Mouse (Mus musculus) G1E (cell line): ENCODE data around the gene Dnajc27. TPM values are rescaled to one million over a fixed set of nuclear protein-coding genes. Genes with fewer than 3 reads are reported as not detected.

Source experiments
- ATAC-seq: 2 replicates; pipeline ENCODE4 v1.8.0; 2016; ENCODE audit warnings: mild to moderate bottlenecking; ENCODE audit not compliant: insufficient number of reproducible peaks, poor library complexity, low FRiP score, severe bottlenecking; ENCODE audit errors: extremely low read depth
- DNase-seq: peaks from one replicate; pipeline ENCODE4 v3.0.0; 2012; ENCODE audit warnings: low spot score
- H3K27me3 ChIP-seq: 2 replicates; pipeline ENCODE4 v1.6.1; 2012; ENCODE audit warnings: mild to moderate bottlenecking, low read length, inconsistent platforms; ENCODE audit not compliant: insufficient read depth
- H3K36me3 ChIP-seq: replicated peaks from 2 replicates; pipeline ENCODE3; 2012; ENCODE audit warnings: mild to moderate bottlenecking, inconsistent platforms
- H3K4me1 ChIP-seq: 2 replicates; pipeline ENCODE4 v1.6.1; 2012; ENCODE audit warnings: low read depth, low read length, inconsistent platforms, mixed read lengths; ENCODE audit not compliant: insufficient read depth
- H3K4me3 ChIP-seq: 2 replicates; pipeline ENCODE4 v1.5.1; 2012; ENCODE audit warnings: low read depth, mild to moderate bottlenecking, inconsistent platforms, low read length, moderate library complexity, mixed read lengths
- H3K9me3 ChIP-seq: replicated peaks from 2 replicates; pipeline ENCODE4 v1.6.1; 2012; ENCODE audit warnings: inconsistent platforms
- CTCF ChIP-seq: IDR thresholded peaks from 2 replicates; pipeline ENCODE4 v1.5.1; 2012; ENCODE audit warnings: low read depth, low read length, inconsistent platforms, mixed read lengths
- GATA1 ChIP-seq: IDR thresholded peaks from 2 replicates; pipeline ENCODE4 v1.6.1; 2012; ENCODE audit warnings: borderline replicate concordance, low read length, inconsistent platforms, mixed read lengths
- GATA2 ChIP-seq: IDR thresholded peaks from 2 replicates; pipeline ENCODE4 v1.6.1; 2012; ENCODE audit warnings: low read depth, low read length, inconsistent platforms, borderline replicate concordance
- POLR2AphosphoS5 ChIP-seq: IDR thresholded peaks from 2 replicates; pipeline ENCODE4 v1.6.1; 2012; ENCODE audit warnings: low read depth, low read length, inconsistent platforms; ENCODE audit not compliant: insufficient replicate concordance
- TAL1 ChIP-seq: conservative IDR thresholded peaks from 2 replicates; pipeline ENCODE4 v1.6.1; 2012; ENCODE audit warnings: low read depth, low read length, inconsistent platforms, mixed read lengths
- polyA plus RNA-seq: library from polyadenylated mRNA; stranded (reverse); fragments of >175 nt; gene quantifications from 2 replicates; pipeline ENCODE4 v1.2.3, GENCODE M21; 2012
- total RNA-seq, 2 experiments: library from RNA; stranded (forward) in 1 of 2; stranded (reverse) in 1 of 2; fragments of 200-1000 nt in 1 of 2; fragments of >200 nt in 1 of 2; fragmentation: Nextera tagmentation in 1 of 2; gene quantifications; 2 replicates each; pipeline ENCODE4 v1.2.3; 2014 to 2017

Dnajc27 gene
- total and polyA plus RNA-seq, 3 experiments: 6.0 to 11.0 (median 6.6) TPM

DNA sequence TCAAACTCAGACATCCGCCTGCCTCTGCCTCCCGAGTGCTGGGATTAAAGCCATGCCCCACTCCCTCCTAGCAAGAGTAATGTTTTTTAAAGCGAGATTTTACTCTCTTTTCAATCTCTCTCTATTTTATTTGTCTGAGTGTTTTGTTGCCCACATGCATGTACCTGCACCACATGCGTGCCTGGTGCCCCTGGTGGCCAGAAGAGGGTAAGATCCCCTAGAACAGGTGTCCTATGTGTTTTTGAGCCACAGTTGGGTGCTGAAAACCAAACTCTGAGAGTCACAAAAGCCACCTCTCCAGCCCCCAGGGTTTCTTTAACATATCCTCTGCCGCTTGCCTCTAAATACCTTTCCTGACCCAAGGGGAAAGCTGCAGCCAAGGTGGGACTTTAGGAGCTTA lies 60.8 kb downstream of the Dnajc27 start:
- H3K4me1 ChIP-seq: no peaks in the 10 kb centered on the region
- H3K36me3 ChIP-seq: no peaks in the 10 kb centered on the region
- ATAC-seq (no peak), DNase-seq (no peak)
- TF ChIP-seq TAL1 (no peak), CTCF (no peak)
- no peak overlapping the region for H3K4me3 ChIP-seq
- no peaks in the 10 kb centered on the region for H3K9me3 ChIP-seq
- peaks cover 7% of the 10 kb centered on the region; the same call in 1 of the 2 replicates for H3K27me3 ChIP-seq

DNA sequence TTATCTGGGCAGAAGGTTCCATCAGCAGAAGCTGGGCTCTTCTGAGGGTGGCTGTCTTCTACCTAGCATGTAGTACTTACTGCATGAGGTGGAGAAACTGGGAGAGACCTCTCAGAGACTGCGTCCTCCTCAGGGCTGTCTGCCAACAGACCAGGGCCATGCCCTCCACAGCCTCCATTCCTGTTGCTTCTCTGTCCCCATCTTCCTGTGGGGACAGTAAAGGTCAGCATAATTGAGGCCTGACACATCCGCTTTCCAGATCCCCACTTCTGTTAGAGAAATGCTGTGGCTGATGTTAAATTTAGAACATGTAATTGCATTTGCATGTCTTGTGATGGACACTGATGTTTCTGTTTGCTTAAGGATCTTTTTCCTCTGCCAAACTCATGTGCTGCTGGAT lies 68.6 kb downstream of the Dnajc27 start:
- no peaks in the 10 kb centered on the region for H3K27me3 ChIP-seq
- no peak for DNase-seq
- no peaks in the 10 kb centered on the region for H3K36me3 ChIP-seq
- no peaks in the 10 kb centered on the region for H3K9me3 ChIP-seq
- no peak for TF ChIP-seq TAL1
- no peak for TF ChIP-seq POLR2AphosphoS5
- TF ChIP-seq CTCF: no peak
- TF ChIP-seq GATA2: no peak
- no peak for TF ChIP-seq GATA1
- ATAC-seq: no peak
- H3K4me1 ChIP-seq: no peaks in the 10 kb centered on the region
- no peak overlapping the region for H3K4me3 ChIP-seq

DNA sequence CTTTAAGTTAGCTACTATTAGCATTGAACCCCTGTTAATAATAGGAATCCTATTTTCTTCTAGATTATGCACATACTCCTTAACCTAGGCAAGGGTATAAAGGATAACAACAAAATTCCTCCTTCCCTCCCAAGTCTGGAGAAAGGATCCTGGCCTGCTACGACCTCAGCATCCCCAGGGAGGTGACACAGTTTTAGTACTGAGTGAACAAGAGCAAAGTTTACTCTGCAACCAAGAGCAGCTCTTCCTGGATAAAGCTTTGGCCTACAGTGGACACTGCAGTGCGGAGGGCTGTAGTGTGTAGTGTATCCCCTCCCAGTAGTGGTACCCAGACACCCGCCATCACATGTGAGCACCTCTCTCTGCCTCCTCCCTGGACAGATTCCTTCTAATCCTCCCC lies 69.6 kb downstream of the Dnajc27 start:
- ATAC-seq: no peak
- Histone ChIP-seq H3K27me3 (no peaks in the 10 kb centered on the region), H3K4me1 (no peaks in the 10 kb centered on the region), H3K4me3 (no peak overlapping the region), H3K9me3 (no peaks in the 10 kb centered on the region), H3K36me3 (no peaks in the 10 kb centered on the region)
- no peak for DNase-seq
- no peak for TF ChIP-seq GATA1
- TF ChIP-seq POLR2AphosphoS5: no peak
- no peak for TF ChIP-seq GATA2
- TF ChIP-seq TAL1: no peak
- no peak for TF ChIP-seq CTCF

DNA sequence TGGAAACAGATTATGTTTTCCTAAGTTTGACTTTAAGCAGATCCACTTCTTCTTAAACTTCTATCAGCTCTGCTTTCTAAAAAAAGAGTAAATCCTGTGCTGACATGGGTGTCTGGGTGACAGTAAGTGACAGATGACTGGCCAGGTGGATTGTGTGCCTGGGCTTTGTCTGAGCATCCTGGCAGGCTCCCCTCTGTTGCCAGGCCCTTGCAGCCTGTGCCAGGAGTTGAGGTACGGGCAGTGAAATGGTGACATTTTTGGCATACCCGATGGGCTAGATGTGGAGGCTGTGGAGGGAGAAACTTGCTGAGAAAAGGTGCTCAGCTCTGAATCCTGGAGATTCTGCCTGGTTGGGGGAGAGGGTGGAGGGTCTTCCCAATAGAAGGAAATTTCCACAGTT lies 75.1 kb downstream of the Dnajc27 start:
- Histone ChIP-seq H3K4me3 (no peak overlapping the region), H3K9me3 (no peaks in the 10 kb centered on the region), H3K4me1 (no peaks in the 10 kb centered on the region), H3K36me3 (no peaks in the 10 kb centered on the region), H3K27me3 (no peaks in the 10 kb centered on the region)
- DNase-seq (no peak), ATAC-seq (no peak)
- no peak for TF ChIP-seq GATA1
- TF ChIP-seq POLR2AphosphoS5: no peak
- TF ChIP-seq CTCF: no peak
- TF ChIP-seq GATA2: no peak
- no peak for TF ChIP-seq TAL1

DNA sequence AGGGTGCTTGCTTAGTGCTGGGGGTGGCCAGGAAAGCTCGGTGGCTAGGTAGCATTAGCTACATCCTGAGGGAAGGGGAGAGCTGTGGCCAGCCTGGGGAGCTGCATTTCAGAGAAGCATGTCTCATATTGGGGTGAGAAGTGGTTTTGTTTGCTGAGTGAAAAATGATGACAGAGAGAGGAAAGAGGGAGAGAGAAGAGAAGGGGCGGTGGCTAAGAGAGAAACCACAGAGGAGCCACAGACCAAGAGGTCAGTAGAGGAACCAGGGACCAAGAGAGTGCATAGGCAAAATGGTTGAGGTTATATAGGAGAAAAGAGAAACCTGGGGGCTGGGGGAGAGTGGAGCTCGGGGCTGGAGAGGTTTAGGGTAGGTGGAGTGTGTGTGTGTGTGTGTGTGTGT lies 75.8 kb downstream of the Dnajc27 start:
- H3K27me3 ChIP-seq: no peaks in the 10 kb centered on the region
- H3K4me1 ChIP-seq: no peaks in the 10 kb centered on the region
- DNase-seq (no peak), ATAC-seq (no peak)
- H3K36me3 ChIP-seq: no peaks in the 10 kb centered on the region
- H3K9me3 ChIP-seq: no peaks in the 10 kb centered on the region
- TF ChIP-seq GATA1 (no peak), GATA2 (no peak), POLR2AphosphoS5 (no peak), TAL1 (no peak), CTCF (no peak)
- no peak overlapping the region for H3K4me3 ChIP-seq

- DNase-seq: no peak
- Histone ChIP-seq H3K9me3 (no peaks in the 10 kb centered on the region), H3K27me3 (no peaks in the 10 kb centered on the region), H3K36me3 (no peaks in the 10 kb centered on the region), H3K4me3 (no peak overlapping the region), H3K4me1 (no peaks in the 10 kb centered on the region)
- TF ChIP-seq TAL1 (no peak), POLR2AphosphoS5 (no peak), GATA2 (no peak), GATA1 (no peak), CTCF (no peak)
- no peak for ATAC-seq
These were observed 76.7 kb downstream of the Dnajc27 start for GRCm38 (mm10) chr12:4158868-4159632.

Other genes starting within 250 kb of the Dnajc27 start
- gene Pomc, start 127.6 kb upstream of the Dnajc27 start, total RNA-seq (2014; fragmentation: Nextera tagmentation): not detected in 2 replicates
- gene Pomc, start 127.6 kb upstream of the Dnajc27 start, total RNA-seq (2017): not detected in 2 replicates
- not detected in 2 replicates for gene Pomc, start 127.6 kb upstream of the Dnajc27 start, polyA plus RNA-seq
- not detected in 2 replicates for gene Efr3b, start 43.7 kb upstream of the Dnajc27 start, total RNA-seq (2014; fragmentation: Nextera tagmentation)
- 0.12 and 0.27 TPM in 2 replicates for gene Efr3b, start 43.7 kb upstream of the Dnajc27 start, total RNA-seq (2017)
- gene Efr3b, start 43.7 kb upstream of the Dnajc27 start, polyA plus RNA-seq: not detected in 2 replicates
- gene Adcy3, start 50.5 kb downstream of the Dnajc27 start, total RNA-seq (2014; fragmentation: Nextera tagmentation): not detected in 2 replicates
- gene Adcy3, start 50.5 kb downstream of the Dnajc27 start, total RNA-seq (2017): under 0.01 and 0.05 TPM in 2 replicates
- gene Adcy3, start 50.5 kb downstream of the Dnajc27 start, polyA plus RNA-seq: not detected in 2 replicates
- 0.97 and 2.3 TPM in 2 replicates for gene Ptrhd1, start 151.4 kb downstream of the Dnajc27 start, total RNA-seq (2014; fragmentation: Nextera tagmentation)
- 3.7 and 5.9 TPM in 2 replicates for gene Ptrhd1, start 151.4 kb downstream of the Dnajc27 start, total RNA-seq (2017)
- 1.8 and 2.1 TPM in 2 replicates for gene Ptrhd1, start 151.4 kb downstream of the Dnajc27 start, polyA plus RNA-seq
- 30.8 and 39.1 TPM in 2 replicates for gene Cenpo, start 151.7 kb downstream of the Dnajc27 start, total RNA-seq (2014; fragmentation: Nextera tagmentation)
- gene Cenpo, start 151.7 kb downstream of the Dnajc27 start, total RNA-seq (2017): 40.6 and 48.6 TPM in 2 replicates
- gene Cenpo, start 151.7 kb downstream of the Dnajc27 start, polyA plus RNA-seq: 3.2 and 3.5 TPM in 2 replicates